Mouse (Mus musculus) urinary bladder, adult 2 months (tissue): ENCODE measurements around the gene Bag6. TPM values are rescaled to one million over a fixed set of nuclear protein-coding genes. Genes with fewer than 3 reads are reported as not detected.
A peak's percentile ranks its signal among the peaks of the same experiment; 100 is the strongest.

ENCODE experiments used
- DNase-seq: peaks from one replicate; pipeline ENCODE4 v3.0.0; 2022; ENCODE audit warnings: low spot score
- polyA plus RNA-seq: library from polyadenylated mRNA; depleted of rRNA; stranded (reverse); fragments of >200 nt; gene quantifications from 2 replicates; pipeline ENCODE4 v1.2.3, GENCODE M21; 2012

Gene Bag6
- polyA plus RNA-seq, 1 experiment: 130 TPM

DNA sequence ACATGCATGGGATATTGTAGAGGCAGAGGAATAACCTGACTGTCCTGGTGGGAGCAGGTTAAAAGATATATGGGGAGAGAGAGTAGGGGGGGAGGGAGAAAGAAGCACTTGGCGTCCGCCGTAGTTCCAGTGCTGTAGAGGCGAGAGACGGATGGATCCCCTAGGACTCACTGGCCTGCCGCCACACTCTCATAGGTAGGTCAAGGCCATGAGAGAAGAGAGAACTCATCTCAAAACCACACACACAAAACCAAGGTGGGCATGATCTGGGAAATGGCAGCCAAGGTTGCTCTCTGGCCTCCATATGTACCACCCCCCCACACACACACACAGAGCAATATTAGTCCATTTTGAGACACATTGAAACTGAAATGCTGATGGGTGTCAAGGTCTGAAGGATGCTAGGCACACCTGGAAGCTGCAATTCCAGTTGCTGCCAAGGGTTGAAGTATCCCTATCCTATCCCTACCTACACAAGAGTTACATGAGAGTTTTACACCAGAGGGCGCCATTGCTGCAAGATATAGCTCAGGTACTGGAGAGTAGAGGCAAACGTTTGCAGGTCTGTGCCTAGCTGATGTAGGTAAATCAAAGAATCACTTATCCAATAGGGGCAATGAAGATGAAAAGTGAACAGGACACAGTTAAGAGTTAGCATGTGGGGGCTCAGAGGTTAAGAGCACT is 31.5 kb downstream of the Bag6 start:
- no peak for DNase-seq

DNA sequence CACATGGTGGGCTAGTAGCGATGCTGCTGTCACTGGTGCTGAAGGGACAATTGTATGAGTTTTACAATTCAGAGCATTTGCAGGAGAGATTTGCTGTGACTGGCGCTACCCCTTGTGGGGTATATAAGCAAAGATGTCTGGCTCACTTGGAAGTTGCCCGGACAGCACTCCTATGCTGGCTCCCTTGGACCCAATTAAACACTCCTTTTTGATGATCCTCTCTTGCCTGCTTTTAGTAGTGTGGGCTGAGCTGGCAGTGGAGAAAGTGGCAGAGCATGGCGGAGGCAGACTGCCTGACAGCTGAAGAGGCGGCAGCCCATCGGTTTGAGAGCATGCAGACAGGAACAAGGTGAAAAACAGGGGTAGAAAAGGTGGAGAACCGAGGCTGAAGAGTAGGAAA is 32.8 kb downstream of the Bag6 start:
- DNase-seq: no peak

DNA sequence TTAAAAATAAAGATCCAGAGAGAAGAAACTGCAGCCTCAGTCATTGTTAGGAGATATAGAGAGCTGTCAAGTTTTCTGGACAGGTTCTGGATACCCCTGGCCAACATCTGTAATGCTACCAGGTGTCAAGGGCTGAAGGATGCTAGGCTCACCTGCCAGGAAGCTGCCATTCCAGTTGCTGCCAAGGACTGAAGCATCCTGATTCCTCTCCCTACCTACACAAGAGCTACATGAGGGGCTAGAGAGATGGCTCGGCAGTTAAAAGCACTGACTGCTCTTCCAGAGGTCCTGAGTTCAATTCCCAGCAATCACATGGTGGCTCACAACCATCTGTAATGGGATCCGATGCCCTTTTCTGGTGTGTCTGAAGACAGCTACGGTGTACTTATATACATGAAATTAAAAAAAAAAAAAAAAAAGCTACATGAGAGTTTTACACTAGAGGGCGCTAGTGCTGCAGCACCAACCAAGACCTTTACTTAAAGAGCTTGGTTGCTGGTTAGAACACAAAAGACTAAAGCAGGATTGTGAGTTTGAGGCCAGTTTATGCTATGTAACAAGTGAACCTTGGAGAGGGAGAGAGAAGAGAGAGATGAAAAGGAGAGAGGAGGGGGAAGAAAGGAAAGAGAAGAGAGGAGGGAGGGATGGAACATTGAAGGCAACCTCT is 33.7 kb downstream of the Bag6 start:
- DNase-seq: no peak

DNA sequence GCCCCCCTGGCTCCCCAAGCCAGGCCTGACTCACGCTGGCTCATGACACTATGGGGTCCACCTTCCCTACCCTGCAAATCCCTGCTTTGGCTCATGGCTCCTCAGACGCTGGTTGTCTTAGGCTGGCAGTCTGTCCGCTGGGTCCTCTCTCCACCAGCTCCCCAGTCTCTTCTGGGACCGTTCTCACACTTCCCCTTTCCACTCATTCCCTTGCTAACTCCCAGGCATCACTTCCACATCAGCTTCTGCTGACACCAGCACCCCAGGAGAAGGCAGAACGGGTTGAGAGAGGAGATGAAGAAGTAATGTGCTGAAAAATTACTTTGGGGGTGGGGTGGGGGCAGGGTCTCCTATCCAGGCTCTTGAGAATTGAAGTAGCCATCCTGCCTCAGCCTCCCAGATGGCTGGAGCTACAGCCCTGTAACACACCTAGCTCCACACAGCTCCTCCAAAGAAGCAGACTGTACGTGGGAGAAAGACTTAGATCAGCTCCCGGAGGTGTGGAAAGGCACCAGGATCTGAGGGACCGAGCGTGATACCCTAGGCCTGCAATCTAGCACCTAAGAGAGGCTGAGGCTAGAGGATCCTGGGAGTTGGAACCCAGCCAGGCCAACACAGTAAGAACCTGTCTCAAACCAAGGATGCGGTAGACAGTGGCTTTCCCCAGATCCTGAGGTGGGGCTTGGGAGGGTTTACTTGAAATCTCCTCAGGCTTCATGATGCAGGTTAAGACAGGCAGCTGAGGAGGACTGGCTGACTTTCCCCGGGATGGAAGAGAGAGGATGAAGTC is 37.7 kb downstream of the Bag6 start:
- no peak for DNase-seq

DNA sequence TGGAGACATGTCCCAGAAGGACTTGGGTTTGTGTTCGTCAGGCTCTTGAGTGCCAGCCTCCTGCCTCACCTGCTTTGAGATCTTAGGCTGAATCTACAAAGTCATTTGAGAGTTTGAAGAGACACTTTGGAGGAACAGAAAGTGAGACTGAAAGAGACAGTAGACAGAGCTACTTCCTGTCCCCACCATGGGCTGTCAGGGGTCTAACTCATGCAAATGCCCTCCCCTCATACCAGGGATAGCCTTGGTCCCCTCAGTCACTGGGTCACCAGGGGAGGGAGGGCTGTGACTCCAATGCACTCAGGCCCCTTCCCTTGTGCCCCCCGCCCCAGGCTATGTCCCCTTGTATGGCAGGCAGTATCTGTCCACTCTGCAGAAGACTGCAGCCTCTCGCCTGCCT is 38.4 kb downstream of the Bag6 start:
- no peak for DNase-seq

DNA sequence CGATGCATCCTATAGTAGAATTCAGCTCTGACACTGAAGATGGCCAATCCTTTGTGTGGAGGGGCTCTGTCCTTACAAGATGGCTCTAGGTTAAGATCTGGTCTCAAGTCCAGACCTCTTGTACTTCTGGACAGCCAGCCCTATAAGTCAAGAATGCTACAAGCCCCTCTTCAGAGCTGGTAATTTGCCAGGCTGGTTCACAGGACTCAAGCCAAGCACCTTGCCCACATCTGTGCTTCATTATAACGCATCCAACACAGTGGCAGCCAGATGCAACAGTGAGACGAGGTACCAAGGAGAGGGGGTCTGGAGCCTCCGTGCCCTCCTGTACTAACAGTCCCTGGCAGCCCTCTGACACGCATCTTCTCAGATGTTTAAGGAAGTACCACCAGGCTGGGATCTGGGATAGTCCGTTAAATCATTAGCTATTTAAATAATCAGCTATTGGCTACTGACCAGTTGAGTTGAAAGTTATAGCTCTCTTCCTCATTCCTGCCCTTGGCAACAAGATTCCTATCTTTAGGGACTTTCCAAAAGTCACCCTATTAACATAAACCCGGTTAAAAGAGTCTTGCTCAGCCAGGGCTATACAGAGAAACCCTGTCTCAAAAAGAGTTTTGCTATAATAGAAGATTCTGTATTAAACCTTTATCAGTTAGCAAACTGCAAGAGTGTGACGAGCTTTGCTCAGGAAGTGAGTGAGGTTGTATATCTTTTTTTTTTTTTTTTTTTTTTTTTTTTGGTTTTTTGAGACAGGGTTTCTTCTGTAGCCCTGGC is 39.4 kb downstream of the Bag6 start:
- DNase-seq: no peak

DNA sequence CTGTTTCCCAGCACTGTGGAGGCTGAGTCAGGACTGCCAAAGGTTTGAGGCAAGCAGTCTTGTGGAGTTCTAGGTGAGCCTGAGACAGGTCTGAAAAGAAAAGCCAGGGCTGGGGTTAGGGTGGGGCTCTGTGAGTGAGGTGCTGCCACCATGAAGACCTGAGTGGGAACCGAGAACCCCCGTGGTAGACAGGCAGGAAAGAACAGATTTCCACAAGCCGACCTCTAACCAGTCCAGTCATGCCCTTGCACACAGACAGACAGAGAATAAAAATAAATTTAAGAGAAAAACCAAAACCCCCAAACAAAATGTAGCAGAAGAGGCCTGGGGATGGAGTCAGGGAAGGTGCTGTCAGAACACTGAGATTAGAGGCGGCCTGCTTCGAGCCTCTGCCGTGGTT is 40.4 kb downstream of the Bag6 start:
- no peak for DNase-seq

DNA sequence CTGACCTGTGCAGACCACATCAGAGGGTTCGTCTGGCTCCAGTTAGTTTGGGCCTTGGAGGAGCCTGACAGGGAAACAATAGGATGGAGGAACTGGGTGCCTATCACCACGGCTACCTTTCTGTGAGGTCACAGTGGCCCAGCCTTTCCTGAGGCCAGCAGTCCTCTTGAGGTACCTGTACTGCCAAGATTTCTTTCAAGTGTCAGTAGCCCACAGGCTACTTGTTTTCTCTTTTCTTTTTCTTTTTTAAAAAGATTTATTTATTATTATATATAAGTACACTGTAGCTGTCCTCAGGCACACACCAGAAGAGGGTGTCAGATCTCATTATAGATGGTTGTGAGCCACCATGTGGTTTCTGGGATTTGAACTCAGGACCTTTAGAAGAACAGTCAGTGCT is 41.0 kb downstream of the Bag6 start, which contains the start of gene Aif1:
Gene Aif1 (minus strand): TSS at position 101 of the 400 bp plus-strand sequence.
- no peak for DNase-seq

DNA sequence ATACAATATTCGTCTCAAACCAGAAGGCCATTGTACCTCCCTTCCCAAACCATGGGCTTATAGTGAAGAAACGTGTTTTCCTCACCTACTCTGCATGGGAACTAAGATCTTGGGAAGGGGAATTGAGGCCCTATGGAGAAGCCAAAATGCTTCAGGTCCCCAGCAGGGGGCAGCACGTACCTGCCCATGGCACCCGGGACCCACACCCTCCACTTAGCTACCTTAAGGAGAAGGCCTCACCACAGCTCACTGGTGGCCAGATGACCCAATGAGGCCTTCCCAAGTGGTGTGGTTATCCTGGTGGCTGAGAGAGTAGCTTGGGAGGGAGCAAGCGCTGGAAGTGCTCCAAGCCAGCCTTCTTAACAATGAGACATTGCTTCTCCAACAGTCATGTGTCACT is 43.5 kb downstream of the Bag6 start:
- DNase-seq: peak; percentile 66

DNA sequence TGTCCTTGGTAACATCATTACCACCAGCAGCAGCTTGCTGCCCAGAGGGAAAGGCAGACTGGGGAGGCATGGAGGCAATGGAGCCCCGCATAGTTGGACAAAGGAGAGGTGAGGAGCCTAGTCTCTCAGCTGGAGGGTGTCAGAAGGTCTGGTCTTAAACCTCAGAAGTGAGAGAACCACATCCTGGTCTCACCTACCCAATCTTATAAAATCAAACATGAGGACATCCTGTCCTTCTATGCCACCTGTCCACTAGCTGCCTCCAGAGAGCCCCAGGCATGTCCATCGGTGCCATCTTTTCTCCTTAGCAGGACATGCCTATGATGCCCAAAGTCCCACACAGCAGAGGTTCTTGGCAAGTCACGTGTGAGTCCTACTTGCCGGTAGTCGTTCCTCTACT is 45.1 kb downstream of the Bag6 start:
- DNase-seq: no peak

DNA sequence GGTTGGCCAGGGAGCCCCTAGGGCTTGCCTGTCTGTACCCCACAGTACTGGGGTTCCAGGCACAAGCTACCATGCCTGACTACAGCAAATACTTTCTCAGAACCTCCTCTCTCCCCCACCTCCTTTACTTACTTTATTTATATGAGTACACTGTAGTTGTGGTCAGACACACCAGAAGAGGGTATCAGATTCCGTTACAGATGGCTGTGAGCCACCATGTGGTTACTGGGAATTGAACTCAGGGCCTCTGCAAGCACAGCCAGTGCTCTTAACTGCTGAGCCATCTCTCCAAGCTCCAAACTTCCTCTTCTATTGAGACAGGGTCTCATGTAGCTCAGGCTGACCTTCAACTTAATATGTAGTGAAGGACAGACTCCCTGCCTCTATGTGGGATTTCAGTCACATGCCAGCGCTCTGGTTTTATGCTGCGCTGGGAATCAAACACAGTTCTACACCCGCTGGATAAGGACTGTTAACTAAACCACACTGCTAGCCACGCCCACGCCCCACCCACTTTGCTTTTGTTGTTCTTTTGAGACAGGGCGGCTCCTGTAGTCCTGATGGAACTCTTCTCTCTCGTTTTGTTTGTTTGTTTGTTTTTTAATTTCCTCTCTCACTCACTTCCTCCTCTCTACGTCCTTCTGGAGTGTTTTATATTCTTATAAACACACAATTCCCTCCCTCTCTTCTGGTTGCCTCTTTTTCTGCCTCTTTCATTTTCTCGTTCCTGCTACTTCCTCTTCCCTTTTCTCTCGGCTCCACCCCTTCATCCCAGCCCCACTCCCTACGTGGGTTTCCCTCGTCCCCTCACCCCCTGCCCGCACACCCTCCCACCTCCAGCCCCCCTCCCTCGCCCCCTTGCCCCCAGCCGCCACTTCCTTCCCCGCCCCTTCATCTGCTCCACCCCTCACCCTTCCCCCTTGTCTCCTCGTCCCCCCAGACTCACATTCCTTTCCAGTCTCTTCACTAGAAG is 50.9 kb downstream of the Bag6 start:
- no peak for DNase-seq

DNA sequence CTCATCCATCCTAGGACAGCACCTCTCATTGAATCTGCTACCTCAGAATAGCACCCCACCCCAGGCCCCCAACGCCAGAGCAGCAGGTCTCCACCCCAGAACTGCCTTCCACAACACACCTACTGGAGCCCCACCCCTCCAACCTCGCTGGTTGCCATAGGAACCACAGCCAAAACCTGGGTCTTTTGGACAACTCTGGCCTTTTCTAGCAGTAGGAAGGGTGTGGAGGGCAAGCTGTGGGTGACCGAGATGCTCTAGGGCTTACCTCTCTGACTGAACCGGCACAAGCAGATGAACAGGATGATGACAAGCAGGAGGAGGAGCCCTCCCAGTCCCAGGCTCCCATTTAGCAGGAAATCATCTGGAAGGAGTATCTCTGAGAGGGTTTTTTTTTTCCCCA is 51.7 kb downstream of the Bag6 start:
- no peak for DNase-seq

DNA sequence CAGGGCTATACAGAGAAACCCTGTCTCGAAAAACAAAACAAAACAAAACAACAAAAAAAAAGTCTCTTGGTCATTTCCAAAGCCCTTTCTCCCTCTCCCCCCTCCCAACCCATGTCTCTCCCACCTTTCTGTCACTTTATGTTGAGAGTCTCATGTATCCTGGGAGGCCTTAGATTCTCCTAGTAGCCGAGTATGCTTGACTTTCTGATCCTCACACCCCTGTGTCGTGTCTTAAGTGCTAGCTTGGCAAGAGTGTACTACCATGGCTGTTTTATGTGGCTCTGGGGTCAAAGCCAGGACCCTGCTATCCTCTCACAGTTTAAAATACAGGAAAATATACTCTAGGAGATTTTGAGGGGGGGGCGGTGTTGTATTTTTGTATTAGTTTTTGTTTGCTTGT is 52.4 kb downstream of the Bag6 start:
- no peak for DNase-seq

DNA sequence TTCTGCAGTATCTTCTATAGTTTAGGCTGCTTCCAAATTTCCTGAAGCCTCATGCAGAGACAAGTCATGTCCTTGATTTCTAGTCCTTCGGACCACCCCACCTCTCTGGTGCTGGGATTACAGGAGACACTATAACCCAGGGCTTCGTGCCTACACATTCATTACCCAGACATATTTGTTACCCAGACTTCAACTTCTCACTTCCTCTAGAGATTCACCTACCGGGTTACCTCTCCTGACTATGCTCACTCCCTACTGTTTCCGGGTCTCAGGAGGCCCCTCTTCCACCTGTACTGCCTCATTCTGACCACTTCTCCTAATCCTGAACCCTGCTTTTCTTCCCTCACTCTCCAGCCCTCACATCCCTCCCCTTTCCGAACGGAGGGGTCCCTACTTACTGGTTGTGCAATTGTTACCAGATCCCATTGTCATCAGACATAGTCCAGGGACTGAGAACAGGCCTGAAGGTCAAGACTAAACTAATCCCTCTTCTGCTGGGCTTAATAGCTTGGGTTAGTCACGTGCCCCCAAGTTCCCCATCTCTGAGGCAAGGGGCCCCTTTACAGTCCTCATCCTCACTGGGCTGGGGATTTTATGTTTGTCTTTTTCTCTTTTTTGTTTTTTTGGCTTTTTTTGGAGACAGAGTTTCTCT is 53.1 kb downstream of the Bag6 start, which contains the start of gene Lst1:
Gene Lst1 (minus strand): TSS at position 481 of the 652 bp plus-strand sequence.
- DNase-seq: no peak

DNA sequence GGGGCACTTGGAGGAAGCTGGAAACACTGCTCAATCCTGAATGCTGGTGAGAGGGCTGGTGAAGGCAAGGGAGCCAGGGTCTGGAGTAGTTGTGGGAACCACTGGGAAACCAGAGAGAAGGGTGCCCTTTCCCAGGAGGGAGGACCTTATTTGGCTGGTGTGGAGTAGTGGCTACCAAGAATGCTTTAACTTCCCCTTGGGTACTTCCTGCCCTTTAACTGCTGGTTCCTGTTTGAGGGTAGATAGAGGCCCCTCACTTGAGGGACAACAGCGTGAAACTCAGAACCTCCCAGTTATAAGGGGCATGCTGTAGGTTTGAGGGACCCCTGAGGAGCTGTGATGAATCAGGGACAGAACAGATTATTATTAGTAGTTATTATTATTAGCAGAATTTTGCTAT is 54.2 kb downstream of the Bag6 start:
- DNase-seq: no peak

DNA sequence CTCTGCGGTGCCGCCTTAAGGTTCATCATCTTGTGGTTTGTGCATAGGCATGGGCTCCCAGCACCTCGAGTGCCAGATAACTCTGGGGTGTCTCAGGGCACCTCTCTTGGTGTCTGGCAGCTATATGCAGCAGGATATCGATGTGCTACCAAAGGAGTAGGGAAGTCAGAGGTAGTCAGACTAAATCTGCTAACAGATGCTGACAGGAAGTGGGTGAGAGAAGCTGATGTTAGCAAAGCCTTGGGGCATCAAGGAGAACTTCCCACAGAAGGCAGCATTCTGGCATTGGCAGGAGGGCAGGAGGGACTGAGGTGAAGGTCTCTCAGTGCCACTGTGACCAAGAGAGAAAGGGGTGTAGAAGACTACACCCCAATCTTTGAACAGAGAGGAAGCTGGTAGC is 55.1 kb downstream of the Bag6 start:
- no peak for DNase-seq

DNA sequence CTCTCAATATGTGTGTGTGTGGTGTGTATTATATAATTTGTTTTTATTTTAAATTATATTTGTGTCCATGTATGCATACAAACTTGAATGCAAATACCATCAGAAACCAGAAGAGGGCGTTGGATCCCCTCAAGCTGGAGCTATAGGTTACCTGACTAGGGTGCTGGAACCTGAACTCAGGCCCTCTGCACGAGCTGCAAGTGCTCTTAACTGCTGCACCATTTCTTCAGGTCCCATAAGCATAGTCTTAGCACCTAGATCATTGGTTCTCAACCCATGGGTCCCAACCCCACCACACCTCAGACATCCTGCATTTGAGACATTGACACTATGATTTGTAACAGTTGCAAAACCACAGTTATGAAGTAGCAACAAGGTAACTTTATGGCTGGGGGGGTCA is 56.7 kb downstream of the Bag6 start:
- no peak for DNase-seq

DNA sequence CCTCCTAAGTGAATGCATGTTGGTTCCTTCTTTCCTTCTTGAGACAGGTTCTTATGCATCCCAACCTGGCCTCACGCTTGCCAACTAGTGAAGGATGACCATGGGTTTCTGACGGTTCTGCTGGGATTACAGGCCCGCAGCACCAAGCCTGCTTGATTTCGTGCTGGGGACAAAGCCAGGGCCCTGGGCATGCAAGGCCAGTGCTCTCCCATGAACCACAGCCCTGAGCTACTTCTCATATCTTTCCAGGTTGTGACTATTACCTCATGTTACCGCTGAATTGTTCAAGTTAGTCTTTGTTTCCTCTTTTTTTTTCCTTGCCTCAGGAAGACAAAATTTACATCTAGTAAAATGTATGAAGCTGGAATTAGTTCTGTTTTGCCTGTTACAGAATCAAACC is 57.9 kb downstream of the Bag6 start:
- DNase-seq: no peak

DNA sequence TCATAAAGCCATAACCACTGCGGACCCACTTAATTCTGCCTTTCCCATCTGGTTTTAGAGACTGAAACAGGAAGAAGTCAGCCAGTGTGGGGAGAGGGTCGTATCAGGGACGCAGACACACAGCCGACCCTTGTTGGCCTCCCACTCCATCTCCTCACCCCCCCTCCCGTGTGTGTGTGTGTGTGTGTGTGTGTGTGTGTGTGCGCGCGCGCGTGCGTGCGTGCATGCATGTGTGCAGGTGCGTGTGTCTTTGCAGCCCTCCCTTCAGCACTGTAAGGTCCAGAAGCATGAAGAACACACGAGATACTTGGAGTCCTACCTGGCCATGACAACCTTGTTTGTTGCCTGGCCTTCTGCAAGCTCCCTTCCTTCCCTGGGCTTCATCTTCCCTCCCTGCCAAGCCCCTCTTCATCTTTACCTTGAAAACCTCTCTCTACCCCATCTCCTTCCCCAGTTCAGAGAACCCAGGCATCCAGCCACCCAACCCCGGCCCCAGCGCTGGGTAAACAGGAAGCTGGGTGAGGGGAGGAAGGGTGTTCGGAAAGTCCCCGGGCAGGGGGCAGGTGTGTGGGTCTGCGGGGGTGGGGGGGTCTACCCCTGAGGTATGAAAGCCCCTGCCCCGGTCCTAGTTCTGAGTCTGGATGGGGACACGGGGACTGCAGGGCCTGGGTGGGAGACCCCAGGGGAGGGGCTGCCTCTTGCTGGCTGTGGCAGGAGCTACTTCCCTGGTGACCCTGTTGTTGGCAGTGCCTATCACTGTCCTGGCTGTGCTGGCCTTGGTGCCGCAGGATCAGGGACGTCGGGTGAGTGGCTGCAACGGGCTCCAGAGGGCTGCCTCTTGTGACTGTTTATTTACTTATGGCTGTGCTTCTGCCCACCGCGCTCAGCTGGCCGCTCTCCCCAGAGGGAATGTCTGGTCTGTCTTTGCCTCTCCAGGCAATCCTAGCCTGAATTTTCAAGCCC is 59.2 kb downstream of the Bag6 start, which contains the start of gene Ltb:
Gene Ltb (plus strand): TSS at position 559 of the 963 bp plus-strand sequence.
- DNase-seq: no peak
